Mouse (Mus musculus) layer of hippocampus, postnatal 25 days (tissue): ENCODE data around the gene Cbl. TPM values are rescaled to one million over a fixed set of nuclear protein-coding genes. Genes with fewer than 3 reads are reported as not detected.
A peak's percentile ranks its signal among the peaks of the same experiment; 100 is the strongest.

ENCODE experiments used
- DNase-seq, 2 experiments: peaks; one replicate each; pipeline ENCODE4 v3.0.0; 2022; ENCODE audit warnings: mixed read lengths in 2 of 2, low spot score in 1 of 2; ENCODE audit errors: extremely low spot score in 1 of 2
- total RNA-seq, 2 experiments: library from RNA; stranded (reverse); gene quantifications; 2 replicates each; pipeline ENCODE4 v1.2.3; 2021

Gene Cbl
- total RNA-seq, 2 experiments from 2014 or later = 49.2 to 63.4 TPM

- DNase-seq = no peak
Observed at GRCm38 (mm10) chr9:44191166-44191565, 42.7 kb downstream of the Cbl start.

- peak in 1 of 2 experiments; percentile 18 for DNase-seq
Observed at GRCm38 (mm10) chr9:44188223-44188622, 45.6 kb downstream of the Cbl start.

- DNase-seq = no peak
Observed at GRCm38 (mm10) chr9:44182260-44182659, 51.6 kb downstream of the Cbl start.

- no peak for DNase-seq
Observed at GRCm38 (mm10) chr9:44181537-44181936, 52.3 kb downstream of the Cbl start.

GRCm38 (mm10) chr9:44178811-44179210 is 55.0 kb downstream of the Cbl start:
- no peak for DNase-seq

- DNase-seq = peak in 1 of 2 experiments; percentile 27
Observed at GRCm38 (mm10) chr9:44178389-44178788, 55.5 kb downstream of the Cbl start.

GRCm38 (mm10) chr9:44177405-44177804 is 56.4 kb downstream of the Cbl start:
- no peak for DNase-seq

- no peak for DNase-seq
Observed at GRCm38 (mm10) chr9:44175957-44176356, 57.9 kb downstream of the Cbl start.

- DNase-seq = no peak
Observed at GRCm38 (mm10) chr9:44175556-44175955, 58.3 kb downstream of the Cbl start.

- no peak for DNase-seq
Observed at GRCm38 (mm10) chr9:44170691-44171151, 63.1 kb downstream of the Cbl start.

GRCm38 (mm10) chr9:44168931-44169330 is 64.9 kb downstream of the Cbl start:
- no peak for DNase-seq

GRCm38 (mm10) chr9:44159886-44160285 is 74.0 kb downstream of the Cbl start:
- no peak for DNase-seq

GRCm38 (mm10) chr9:44147290-44147689 is 86.6 kb downstream of the Cbl start:
- DNase-seq = no peak

GRCm38 (mm10) chr9:44144718-44145060 is 89.2 kb downstream of the Cbl start:
- DNase-seq = no peak

- DNase-seq = no peak
Observed at GRCm38 (mm10) chr9:44144023-44144717, 89.7 kb downstream of the Cbl start.

- no peak for DNase-seq
Observed at GRCm38 (mm10) chr9:44143421-44143820, 90.4 kb downstream of the Cbl start.

GRCm38 (mm10) chr9:44141951-44142350 is 91.9 kb downstream of the Cbl start:
- DNase-seq = no peak

GRCm38 (mm10) chr9:44137846-44138245 is 96.0 kb downstream of the Cbl start:
- no peak for DNase-seq

- no peak for DNase-seq
Observed at GRCm38 (mm10) chr9:44135731-44136411, 98.0 kb downstream of the Cbl start.

- no peak for DNase-seq
Observed at GRCm38 (mm10) chr9:44134851-44135730, 98.8 kb downstream of the Cbl start.
